Mouse (Mus musculus): ENCODE measurements around the gene Kirrel2.
A peak's percentile ranks its signal among the peaks of the same experiment; 100 is the strongest.

The Kirrel2 gene

DNA sequence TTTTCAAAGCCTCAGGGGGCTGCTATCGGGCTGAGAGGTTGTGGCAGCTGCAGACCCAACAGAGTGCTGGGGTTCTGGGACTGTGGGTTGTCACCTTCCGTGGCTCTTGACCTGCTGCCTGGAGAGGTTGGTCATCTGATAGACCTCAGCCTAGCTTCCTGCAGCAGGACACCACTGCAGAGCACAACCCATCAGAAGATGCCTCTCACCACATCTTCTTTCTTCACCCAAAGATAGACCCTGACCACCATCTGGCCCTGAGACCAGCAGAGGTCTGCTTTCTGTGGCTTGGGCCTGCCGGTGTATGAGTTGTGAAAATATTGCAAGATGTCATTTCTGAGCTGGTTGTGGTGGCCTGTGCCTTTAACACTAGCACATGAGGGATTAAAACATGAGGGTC lies 46.5 kb downstream of the Kirrel2 start:
- no peak for DNase-seq

DNA sequence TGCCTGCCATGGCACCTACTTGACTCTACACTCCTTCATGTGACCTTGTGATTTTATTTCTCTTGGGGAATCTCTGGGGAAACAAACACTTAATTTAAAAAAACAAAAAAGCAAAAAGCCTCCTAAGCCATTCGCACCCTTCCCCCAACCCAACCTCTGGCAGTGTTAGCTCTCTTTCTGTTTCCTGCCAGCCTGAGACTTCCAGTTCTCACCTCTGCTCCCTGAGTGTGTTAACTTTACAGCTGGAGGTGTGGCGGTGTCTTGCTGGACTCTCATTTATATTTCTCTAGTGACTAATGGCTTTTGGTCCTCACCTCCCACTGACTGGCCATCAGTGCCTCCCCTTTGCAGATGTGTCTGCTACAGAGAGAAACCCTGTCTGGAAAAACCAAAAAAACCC lies 47.7 kb downstream of the Kirrel2 start:
- DNase-seq = no peak

DNA sequence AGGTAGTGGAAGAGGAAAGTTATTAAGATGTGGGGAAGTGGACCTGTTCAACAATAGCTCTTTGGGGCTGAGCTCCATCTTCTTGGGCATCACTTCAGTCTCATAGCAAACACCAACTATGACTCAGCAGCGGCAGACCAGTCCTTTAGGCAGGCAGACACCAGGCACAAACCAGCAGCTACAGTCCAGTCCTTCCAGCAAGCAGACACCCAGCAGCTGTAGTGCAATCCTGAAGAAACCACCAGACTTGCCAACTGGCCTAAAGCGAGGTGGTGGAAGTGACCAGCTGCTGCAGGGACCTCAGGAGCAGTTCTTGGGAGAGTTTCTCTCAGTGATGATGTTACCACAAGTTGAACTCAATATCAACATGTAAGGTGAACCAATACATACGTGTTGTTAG lies 48.9 kb downstream of the Kirrel2 start:
- no peak for DNase-seq

DNA sequence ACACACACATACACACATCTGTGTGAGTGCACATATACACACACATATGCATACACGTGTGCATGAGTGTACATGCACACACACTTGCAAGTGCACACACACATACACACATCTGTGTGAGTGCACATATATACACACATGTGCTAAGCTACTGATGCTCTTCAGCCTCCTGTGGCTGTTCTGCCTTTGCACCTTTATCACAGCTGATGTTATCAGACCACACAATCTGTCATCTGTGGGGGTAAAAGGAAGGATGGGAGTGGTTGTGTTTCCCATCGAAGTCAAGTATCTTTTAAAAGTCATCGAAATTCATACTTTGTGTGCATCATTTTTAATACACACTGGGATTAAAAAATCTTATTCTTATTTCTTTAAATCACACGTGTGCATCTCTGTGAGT lies 55.1 kb downstream of the Kirrel2 start:
- DNase-seq = no peak

DNA sequence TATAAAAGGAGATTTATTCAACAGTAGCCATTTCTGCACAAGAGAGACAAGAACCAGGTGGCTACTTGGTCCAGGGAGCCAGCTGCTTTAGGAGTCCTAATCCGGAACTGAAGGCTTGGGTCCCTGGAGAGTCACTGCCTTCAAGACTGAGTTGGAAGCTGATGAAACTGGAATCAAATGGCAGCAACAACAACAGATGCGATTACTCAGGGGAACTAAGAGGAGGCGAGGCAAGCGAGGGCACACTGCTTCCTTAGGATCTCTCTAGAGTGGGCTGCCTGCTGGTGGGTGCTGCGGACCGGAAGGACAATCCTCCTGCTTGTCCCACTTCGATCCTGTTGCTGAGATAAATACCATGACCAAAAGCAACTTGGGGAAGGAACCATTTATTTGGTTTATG lies 57.8 kb downstream of the Kirrel2 start:
- DNase-seq = peak; percentile 20
